Mouse (Mus musculus) skeletal muscle tissue, adult 2 months (tissue): ENCODE measurements around the gene Gm10912.
A peak's percentile ranks its signal among the peaks of the same experiment; 100 is the strongest.
"Not testable (repeated sequence)": the region's sequence is repeated elsewhere in the genome, so short reads cannot be mapped to it uniquely, and the experiment has no call there.

Experiments
- DNase-seq: peaks from one replicate; pipeline ENCODE4 v3.0.0-alpha.2; 2012; ENCODE audit warnings: low read depth, low spot score

Gene Gm10912

GRCm38 (mm10) chr2:104065526-104065925 lies at the start of gene Gm10912:
Gm10912 (plus strand) TSS chr2:104065826.
- not testable (repeated sequence) for DNase-seq

DNA sequence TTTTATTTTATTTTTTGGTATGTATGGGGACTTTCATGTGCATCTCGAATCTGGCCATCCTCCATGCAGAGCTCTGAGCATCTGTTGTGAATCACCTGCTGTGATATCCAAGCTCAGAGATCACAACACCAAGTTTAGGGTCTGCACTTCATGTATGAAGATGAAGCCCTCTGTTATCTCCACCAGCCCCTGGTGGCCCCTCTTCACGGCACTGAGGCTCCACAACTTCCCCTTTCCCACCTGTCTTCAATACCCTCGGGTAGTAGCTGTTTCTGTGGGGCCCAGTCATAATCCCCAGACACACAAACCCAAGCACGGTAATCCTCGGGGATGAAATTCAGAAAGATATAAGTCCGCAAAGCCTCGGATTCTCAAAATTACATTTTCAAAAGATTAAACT lies 42.5 kb upstream of the Gm10912 start:
- no peak for DNase-seq

GRCm38 (mm10) chr2:104024656-104025055 lies 41.0 kb upstream of the Gm10912 start:
- no peak for DNase-seq

DNA sequence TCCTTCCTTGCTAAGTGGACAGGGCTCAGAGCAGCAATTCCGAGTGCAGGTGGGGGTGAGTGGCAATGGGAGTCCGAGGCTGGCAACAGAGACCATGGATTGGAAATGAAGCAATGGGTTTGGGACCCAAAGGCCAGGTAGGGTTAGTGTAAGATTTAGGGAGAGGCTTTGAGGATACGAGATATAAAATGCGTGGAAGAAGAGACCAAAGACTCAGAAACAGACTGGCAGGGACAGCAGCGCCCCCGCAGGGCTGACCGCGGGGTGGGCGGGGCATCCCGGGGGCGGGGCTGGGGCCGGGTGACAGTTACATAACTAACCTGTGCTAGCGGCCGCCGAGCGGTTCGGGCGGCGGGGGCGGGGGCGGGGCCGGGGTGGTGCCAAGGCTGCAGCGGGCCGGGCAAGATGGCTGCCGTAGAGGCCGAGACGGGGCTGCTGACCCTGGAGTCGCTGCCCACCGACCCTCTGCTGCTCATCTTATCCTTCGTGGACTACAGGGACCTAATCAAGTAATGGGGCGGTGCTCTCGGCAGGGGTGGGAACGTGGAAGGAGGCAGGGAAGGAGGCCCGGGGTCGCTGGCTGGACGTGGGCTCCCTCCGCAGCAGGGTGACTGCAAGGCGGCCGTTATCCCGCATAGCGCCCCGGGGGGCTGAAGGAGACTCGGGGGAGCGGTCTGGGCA lies 38.0 kb upstream of the Gm10912 start, which contains the start of gene Fbxo3:
Fbxo3 (plus strand) TSS at position 264 of the 681 bp plus-strand sequence.
- DNase-seq: peak; percentile 71

- peak; percentile 40 for DNase-seq
Observed at GRCm38 (mm10) chr2:104028139-104028723, 37.4 kb upstream of the Gm10912 start, which contains the start of gene 4931422A03Rik. 4931422A03Rik (minus strand) TSS chr2:104028361.

DNA sequence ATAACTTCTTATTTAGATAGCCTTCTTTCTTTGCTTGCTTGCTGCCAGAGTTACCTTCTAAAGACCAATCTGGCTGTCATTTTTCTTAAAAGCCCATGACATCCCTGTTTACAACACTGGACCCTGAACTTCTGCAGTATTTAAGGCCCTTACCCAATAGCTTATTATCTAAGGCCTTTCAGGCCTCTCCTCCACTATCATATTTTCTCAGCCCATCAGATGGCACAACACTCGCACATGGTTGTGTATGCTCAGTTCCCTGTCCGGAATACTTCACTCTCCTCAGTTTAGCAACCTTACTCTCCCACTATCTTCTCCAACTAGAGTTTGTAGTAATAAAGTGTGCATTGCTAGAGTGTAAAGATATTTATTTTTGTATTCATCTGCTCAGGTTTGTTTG lies 36.6 kb upstream of the Gm10912 start:
- DNase-seq: no peak

GRCm38 (mm10) chr2:104030381-104030780 lies 35.2 kb upstream of the Gm10912 start:
- DNase-seq: no peak

DNA sequence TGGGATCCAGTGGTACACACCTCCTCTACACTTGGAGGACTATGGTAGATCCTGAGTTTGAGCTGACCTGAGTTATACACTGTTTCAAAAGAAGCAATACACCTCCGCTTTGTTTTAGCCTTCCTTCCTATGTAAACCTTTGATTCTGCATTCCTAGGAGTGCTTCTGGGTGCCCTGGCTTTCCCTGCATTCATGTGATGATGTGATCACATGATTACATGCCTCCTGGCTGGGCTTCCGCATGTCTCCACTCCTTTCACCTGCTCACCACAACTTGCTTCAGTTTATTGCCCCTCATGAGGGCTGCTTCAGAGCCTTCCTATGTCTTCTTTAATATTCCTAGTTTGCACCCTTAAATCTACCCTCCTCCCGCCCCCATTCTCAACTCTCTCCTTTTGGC lies 33.6 kb upstream of the Gm10912 start:
- no peak for DNase-seq

DNA sequence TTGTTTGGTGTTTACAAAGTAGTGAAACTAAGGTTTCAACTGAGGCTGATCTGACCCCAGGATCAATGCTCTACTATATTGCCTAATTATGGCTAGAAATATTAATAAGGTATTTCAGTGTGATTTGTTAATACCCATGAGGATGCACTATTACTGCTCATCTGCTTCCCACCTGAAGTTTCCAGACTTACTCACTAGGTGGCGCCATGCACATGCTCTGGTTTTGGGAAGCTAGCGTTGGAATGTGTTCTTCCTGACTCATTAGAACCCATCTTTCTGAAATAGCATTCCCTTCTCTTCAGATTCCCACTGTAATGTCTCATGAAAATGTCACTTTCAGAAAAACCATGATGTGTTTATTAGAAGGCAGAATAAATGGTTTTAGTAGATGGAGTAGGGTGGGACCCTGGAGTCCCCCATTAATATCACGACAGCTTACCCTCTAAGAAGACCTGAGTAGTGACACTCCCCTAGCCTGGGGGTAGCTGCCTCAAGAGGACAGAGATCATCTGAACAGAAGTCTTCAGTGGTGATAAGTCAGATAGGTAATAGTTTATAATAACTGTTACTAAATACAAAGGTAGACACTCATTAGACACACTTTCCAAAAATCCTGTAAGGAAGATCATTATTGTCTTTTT lies 30.7 kb upstream of the Gm10912 start:
- DNase-seq: peak; percentile 46

GRCm38 (mm10) chr2:104035595-104035994 lies 30.0 kb upstream of the Gm10912 start:
- peak; percentile 43 for DNase-seq

DNA sequence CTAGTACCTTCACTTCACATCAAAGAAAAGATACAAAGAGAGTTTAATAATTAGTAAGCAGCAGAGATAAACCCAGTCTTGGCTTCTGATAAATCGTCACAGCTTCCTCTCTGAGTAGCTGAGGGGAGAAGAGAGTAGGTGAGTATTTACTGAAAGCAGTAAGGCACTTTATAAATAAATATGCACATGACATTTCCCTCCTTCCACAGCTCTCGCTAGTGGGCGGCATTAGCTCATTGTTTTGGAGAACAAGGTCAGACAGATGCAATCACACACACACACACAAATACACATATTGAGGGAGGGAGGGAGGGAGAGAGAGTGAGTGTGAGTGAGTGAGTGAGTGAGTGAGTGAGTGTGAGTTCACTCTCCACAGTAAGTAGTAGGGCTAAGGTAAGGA lies 29.3 kb upstream of the Gm10912 start:
- DNase-seq: no peak

GRCm38 (mm10) chr2:104038236-104038635 lies 27.4 kb upstream of the Gm10912 start:
- no peak for DNase-seq

- DNase-seq: no peak
Observed at GRCm38 (mm10) chr2:104041632-104042031, 24.0 kb upstream of the Gm10912 start.

GRCm38 (mm10) chr2:104042766-104043165 lies 22.9 kb upstream of the Gm10912 start:
- no peak for DNase-seq

- peak; percentile 63 for DNase-seq
Observed at GRCm38 (mm10) chr2:104043624-104044478, 21.8 kb upstream of the Gm10912 start.

DNA sequence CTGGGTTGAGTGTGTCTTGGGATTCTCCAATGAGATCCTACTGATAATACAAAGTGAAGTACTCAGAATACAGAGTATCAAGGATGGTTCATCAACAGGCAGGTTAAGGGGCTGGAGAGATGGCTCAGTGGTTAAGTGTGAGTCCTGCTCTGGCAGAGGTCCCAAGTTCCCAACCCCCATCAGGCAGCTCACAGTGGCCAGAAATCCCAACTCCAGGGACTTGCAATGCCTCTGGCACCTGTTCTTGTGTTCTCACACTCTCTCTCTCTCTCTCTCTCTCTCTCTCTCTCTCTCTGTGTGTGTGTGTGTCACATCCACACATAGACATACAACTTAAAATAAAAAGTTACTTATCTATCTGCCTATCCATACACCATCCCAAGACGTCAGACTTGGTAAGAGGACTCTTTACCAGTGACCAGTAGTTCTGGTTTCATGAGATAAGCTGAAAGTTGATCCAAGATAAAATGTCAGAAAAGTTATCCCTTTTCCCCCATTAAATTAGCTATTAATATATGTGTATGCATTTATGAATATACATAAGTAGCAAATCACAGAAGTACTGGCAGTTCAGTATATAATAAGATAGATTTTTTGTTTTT lies 21.0 kb upstream of the Gm10912 start:
- DNase-seq: peak; percentile 59

DNA sequence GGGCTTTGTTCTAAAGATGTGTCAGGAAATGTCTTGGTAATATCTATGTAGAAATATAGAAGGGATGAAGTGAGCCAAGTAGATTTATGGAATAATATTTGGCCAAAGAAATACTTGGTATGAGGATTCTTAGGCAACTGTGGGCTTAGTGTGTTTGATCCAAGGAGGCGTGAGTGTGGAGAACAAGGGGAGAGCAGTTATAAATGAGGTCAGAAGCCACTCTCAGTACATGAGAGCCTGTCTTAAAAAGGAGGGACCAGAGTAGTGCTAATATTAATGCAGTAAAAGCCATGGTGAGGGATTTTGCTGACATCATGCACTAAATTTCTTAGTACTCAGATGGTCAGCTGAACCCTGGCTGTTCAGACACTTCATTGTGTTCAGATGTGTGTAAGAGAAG lies 7.2 kb upstream of the Gm10912 start:
- no peak for DNase-seq

DNA sequence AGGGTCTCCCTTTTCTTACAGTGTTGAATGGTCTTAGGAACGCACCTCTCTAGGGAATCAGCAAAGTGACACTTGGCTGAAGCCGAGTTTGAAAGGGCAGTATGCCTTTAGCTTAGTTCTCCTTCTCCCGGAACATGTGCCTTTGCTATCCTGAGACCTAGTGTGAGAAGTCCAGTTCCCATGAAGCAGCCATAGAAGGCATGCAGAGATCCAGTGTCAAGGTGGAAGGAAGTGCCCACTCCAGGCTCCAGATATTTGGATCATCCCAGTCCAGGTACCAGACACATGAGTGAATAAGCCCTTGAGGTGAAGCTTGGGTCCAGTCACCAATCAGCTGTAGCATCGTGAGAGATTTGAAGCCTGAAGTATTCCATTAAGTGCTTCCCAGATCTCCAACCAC lies 6.7 kb upstream of the Gm10912 start:
- no peak for DNase-seq

DNA sequence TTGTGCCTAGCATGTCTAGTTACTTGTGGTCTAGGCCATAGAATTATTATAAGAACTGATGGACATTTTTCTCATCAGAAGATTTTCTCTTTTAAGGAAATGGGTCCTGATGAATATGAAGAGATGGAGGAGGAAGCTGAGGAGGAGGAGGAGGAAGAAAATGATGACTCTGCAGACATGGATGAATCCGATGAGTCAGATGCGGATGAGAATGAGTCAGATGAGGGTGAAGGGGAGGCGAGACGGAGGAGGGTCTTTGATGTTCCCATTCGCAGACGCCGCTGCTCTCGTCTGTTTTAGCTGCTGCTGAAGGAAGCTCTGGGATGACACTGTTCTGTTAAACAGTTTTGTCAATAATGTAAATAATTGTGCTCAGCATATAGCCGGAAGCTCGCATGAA lies 5.8 kb upstream of the Gm10912 start:
- DNase-seq: no peak

DNA sequence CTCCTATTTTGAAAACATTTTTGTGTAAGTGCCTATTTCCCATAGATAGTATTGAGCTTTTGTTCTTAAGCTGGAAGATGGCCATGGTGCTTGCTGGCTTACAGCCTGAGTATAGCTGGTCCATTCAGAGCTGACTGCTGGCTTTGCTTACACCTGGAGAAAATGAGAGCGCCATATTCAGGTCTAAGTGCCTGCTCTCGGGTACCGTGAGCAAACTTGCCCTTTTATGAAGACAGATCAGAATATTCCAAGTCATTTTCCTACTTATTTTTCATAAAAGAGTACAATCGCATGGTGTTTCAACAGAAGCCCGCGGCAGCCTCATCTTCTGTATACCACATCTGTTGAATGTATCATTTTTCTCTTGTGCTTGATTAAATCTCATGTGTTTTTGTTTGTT lies 4.6 kb upstream of the Gm10912 start:
- no peak for DNase-seq

DNA sequence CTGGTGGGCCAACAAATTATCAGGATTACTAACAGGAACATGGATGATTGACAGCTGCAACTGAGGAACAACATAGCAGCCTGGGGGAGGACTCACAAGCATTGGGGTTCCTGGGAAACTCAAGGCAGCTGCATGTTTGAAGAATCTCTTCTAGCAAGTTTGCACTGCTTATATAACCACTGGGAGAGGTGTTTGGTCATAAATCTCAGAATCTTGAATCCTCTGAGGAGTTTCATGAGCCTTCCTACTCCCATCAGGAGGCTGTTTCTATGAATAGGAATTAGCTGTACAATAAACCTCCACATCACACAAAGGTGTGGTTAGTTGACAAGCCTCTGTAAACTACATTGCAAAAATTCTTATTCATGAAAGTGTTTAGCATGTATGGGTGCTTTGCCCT lies 3.0 kb upstream of the Gm10912 start:
- no peak for DNase-seq

DNA sequence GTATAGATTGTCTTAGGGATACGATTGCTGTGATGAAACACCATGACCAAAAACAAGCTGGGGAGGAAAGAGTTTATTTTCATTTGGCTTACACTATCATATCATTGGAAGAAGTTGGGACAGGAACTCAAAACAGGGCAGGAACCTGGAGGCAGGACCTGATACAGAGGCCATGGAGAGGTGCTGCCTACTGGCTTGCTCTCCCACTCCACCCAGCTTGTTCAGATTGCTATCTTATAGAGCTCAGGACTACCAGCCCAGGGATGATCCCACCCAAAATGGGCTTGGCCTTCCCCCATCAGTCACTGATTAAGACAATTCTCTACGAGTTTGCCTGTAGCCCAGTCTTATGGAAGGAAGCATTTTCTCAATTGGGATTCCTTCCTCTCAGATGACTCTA lies 1.5 kb upstream of the Gm10912 start:
- DNase-seq: no peak
